Mouse (Mus musculus) urinary bladder, postnatal 4 days (tissue): ENCODE results near the gene Mea1.
A peak's percentile ranks its signal among the peaks of the same experiment; 100 is the strongest.

Experiments
- DNase-seq, 2 experiments: peaks; one replicate each; pipeline ENCODE4 v3.0.0; 2021 to 2022; ENCODE audit warnings: low spot score in 2 of 2

The Mea1 gene

DNA sequence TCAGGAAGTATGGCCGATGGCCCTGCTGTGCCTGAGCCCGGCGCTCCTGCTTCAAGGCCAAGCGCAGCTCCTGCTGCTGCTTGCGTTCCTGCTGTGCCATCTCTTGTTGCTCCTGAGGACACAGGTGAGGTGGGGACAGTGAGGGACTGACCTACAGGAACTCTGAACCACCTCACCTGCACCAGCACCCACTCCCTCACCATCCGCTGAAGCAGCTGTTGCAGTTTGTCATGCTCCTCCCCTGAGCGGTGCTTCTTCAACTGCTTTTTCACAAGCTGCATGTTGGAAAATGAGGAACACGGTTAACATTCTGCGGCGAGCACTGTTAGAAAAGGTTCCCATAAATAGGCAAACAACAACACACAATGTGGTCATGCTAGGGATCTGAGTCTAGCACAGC is 8.7 kb upstream of the Mea1 start:
- no peak for DNase-seq

DNA sequence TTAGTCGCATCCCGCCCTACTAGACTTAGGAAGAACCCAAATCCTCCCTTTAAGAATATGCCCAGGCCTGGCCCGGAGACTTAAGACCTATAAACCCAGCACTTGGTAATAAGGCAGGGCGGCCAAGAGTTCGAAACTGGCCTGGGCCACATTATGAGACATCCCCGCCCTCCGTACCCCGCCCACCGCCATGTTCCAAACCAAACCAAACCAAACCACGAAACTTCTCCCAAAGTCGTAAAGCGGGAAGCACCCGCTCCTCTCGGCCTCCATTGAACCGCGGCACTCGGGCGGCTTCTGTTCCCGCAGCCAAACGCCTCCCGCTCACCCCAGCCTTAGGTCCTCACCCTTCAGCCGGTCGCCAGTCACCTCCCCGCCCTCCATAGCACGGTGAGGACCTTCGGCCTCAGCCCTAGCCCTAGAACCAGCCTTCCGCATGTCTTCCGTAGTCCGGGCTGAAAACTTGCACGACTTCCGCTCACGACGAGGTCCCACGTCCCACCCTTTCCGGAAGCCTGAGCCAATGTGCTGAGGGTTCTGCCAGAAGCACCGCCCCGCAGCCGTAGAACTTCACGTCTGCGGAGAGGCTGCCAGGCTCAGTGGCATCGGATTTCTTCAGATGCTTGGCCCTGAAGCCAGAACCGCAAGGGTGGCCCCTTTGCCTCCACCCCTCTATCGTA is 4.6 kb upstream of the Mea1 start, which contains the start of gene Rrp36:
Gene Rrp36 (minus strand): TSS at position 503 of the 680 bp plus-strand sequence.
- peak; percentile 86 to 92 for DNase-seq

DNA sequence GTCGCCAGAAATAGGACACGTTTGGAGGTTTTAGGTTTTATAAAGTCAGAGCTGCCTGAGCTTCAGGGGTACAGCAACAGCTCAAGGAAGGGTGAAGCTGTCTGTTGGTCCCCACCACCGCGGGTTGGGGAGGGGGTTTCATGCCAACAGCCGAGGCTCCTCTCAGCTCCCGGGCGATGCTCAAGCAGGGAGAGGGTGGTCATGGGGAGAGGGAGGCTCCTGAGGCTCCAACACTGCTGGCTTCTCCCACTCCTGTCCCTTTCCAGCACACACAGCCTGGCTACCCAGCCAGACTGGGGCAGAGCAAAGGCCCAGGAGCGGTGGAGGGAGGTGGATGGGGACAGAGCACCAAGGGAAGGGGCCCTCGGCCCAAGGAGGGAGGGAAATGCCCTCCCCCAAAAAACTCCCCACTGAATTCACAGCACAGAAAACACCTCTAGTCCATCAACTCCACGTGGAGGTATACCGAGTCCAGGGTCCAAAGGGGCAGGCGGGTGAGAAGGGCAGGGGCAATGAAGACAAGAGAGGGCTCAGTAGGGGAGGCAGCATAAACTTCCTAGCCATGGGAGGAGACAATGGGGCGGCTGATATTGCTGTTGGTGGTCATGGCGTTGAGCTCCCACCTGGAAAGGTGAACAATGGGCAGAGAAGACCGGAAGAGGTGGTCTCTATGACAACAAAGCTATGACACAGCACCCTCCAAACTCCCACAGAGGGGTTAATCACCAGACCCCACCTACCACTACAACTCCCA is 3.9 kb upstream of the Mea1 start:
- no peak for DNase-seq

DNA sequence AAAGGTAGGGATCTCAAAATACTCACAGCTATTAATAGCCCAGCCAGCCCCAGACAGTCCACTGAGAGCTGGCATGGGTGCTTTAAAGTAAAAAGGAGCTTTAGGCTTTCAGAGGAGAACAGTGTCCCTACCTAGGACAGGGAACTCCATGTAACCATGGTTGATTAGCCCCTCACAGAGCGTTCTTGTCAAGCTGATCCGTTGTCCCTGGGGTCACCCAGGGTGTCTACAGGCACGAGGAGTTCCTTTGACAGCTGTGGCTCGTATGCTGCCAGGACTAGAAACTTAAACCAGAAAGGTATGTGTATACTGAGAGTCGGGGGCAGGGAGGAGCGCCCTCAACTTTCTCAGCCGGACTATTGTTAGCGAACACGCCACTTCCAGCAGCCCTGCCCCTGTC is 318 bp downstream of the Mea1 start:
- DNase-seq = no peak

DNA sequence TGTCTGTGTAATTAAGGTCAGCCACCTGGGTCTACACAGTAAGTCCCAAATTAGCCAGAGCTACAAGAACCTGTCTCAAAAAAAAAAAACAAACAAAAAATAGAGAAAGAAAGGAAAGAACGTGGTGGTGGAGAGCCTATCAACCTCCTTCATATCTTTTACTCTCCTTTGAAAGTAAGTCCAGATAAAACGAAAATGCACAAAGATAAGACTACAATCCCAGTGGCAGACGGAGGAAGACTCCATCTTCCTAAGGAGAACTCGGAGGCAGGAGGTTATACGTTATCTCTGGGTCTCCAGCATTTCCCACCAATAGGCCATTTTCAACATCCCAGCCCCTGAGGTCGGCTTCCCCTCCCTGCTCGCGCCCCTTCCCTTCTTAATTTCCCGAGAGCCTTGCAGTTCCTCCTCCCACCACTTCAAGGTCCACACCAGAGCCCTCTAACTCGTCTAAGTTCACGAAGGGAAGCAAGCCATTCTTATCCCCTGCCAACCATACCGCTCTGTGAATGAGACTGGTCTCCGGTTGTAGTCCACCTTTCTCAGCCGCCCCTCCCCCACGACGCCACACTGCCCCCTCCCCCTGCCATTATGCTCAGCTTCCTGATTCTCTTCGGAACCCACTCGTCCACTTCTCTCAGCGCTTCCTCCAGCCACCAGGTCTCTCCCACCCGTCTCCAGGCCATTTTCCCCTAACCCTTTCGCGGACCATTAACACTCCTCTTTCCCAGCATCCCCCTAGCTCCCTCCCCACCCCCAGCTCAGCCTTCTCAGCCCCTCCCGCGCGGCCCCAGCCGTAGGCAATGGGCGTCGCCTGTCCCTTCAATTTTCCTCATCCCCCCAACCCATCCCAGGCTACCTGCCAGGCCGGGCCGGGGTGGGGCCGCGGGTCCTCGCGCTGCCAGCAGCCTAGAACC is 1.5 kb downstream of the Mea1 start:
- DNase-seq = peak in 1 of 2 experiments; percentile 34

DNA sequence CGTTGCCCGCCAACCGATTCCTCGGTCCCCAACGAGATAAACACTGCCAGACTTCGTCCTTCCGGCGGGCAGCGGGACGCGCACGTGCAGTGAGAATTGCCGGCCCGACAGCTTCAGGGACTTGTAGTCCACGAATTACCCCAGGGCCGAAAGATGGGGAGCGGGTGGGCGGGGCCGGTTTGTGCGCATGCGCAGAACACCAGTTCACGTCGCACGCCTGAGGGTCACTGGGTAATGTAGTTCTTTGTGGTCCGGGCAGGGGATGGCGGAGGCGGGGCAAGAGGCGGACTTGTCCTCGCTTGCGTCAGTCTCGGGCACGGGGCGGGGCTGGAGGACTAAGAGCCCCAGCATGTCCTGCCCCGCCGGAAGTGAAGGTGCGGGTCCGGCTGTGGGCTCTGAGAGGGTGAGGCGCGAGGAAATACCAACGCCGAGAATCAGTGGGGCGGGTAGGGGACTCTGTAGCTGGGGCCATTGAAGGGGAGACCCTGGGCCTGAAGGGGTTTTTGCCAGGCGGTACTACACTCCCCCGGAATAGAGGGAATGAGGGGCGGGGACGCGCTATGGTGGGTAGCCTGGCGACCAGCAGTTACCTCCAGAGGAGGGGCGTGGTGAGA is 2.3 kb downstream of the Mea1 start, which contains the start of gene Klhdc3:
Gene Klhdc3 (minus strand): TSS at position 155 of the 614 bp plus-strand sequence.
- peak; percentile 98 for DNase-seq

DNA sequence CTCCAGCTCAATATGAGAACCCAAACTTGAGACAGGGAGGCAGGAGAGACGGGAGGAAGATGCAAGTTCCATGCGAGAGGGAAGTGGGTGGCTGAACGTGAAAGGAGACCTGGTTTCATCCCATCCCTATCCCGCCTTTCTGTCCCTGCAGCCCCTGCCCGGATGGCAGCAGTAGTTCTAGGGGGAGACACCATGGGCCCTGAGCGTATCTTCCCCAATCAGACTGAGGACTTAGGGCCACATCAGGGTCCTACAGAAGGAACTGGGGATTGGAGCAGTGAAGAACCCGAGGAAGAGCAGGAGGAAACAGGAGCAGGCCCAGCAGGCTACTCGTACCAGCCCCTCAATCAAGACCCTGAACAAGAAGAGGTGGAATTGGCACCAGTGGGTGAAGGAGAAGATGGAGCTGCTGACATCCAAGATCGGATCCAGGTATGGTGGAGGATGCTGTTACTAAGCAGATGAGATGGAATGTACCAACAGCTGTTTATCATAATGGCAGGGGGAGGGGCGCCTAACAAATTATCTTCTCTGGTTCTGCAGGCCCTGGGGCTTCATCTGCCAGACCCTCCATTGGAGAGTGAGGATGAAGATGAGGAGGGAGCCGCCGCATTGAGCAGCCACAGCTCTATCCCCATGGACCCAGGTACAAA is 3.0 kb downstream of the Mea1 start:
- no peak for DNase-seq

DNA sequence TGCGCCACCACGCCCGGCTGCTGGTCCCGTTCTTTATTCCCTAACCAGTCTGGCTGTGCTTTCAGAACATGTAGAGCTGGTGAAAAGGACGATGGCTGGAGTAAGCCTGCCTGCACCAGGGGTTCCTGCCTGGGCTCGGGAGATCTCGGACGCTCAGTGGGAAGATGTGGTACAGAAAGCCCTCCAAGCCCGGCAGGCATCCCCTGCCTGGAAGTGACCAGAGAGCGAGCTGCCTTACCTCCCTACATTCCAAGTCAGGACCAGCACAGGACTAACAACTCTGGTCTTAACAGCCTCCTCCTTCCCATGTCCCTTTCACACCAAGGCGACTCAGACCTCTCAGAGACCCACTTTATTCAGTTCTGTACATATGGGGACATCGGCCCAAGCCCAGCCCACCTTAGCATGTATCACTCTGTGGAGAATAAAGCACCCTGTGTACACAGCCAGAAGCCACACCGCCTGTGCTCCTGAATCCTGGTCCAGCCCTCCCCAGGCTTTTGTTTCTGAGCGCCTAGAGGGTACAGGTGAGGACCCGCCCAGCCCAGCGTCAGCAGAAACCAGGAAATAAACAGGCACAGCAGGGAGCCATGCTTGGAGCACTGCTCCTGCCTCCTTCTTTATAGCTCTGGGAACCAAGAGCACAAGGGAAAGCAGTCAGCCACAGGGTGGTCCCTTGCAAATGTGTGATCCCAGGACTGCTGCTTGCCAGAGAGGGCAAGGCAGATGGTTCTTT is 4.2 kb downstream of the Mea1 start:
- no peak for DNase-seq

DNA sequence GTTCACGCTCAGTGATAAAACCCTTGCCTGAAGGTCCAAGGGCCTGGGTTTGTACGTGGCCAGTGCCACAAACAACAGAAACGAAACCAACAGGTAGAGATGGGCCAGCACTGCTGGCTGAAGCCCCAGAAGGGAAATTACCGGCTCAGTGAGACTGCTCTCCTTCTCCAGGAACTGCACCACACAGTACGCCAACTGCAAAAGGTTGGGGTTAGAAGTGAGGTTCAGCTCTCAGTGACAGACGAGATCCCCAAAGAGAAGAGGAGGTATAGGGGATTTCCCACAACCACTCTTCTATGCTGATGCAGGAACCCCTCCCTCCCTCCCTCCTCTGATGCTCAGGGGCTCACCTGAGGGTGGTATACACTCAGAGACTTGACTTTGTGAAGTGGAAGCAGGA is 7.3 kb downstream of the Mea1 start:
- no peak for DNase-seq

DNA sequence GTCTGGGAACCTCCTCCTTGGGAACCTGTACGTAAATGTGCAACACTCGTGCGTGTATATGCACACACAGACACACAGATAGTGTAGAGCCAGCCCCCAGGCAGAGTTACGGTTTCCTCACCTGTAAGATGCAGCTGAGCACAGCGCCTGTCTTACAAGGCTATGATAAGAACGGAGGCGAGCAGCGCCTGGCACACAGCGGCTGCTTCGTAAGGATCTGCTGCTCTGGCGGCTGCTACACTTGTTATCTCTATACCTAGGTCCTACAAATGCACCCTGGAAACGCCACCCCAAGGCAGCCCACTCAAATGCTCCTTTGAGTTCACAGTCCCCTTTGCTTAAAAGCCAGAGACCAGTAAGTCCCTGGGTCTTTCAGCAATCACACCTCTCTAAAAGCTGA is 12.1 kb downstream of the Mea1 start:
- no peak for DNase-seq

DNA sequence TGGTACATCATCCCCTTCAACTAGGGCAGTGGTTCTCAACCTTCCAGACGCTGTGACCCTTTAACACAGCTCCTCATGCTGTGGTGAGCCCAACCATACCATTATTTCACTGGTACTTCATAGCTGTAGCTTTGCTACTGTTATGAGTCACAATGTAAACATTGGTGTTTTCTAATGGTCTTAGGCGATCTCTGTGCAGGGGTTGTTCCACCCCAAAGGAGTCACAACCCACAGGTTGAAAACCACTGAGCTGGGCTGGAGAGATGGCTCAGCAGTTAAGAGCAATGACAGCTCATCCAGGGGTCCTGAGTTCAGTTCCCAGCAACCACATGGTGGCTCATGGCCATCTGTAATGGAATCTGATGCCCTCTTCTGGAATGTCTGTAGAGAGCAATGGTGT is 12.8 kb downstream of the Mea1 start:
- no peak for DNase-seq

DNA sequence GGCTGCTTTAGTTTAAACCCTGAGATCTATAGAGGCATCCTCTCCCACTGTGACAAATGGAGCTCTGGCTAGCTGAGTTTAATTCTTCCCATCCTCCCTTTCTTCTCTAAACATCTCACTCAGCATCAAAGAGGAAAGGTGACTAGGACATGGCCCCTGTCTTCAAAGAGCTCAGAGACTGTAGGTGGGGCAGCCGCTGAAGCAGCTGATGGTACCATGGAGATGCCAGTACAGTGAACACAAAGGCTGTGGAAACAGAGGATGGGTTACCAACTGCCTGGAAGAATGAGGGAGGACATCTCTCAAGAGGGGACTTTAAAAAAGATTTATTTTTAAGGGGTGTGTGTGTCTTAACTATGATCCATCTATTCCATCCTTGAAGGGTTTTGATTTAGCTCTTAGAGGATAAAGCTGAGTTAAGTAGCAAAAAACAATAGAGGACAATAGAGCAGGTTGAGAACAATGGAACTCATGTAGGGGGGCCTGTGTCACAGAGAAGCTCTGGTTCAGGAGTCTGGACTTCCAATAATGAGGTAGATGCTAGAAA is 16.0 kb downstream of the Mea1 start:
- DNase-seq = no peak

DNA sequence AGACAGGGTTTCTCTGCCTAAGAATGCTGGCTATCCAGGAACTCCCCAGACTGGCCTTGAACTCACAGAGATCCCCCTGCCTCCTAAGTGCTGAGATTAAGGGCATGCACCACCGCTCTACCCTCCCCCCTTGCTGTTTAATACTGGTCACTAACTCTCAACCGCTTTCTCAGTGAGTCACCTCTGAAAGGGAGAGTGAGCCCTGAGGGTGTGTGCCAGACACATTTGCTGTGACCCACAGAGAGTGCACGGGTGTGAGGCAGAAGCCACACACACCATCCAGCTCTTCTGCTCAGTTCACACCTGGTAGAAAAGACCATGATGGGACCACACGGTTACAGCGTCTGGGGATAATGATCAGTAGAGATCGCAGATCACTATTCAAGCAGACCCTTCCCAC is 19.9 kb downstream of the Mea1 start:
- no peak for DNase-seq

DNA sequence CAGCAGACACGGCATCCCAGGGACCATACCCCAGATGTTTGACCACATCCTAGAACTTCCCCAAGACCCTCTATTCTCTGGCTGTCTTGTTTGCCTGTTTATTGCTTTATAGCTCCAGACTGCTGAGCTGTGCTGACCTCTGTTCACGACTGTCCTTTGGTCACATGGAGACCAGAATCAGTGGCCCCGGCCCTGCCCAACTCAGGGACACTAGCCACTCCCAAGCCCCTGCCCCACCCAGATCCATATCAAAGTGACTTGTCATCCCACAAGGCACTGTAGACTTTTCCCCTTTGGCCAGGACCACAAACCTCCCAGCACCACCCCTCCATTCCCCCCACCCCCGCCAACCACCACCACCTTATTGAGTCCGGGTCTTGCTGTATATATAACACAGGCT is 20.7 kb downstream of the Mea1 start:
- no peak for DNase-seq

DNA sequence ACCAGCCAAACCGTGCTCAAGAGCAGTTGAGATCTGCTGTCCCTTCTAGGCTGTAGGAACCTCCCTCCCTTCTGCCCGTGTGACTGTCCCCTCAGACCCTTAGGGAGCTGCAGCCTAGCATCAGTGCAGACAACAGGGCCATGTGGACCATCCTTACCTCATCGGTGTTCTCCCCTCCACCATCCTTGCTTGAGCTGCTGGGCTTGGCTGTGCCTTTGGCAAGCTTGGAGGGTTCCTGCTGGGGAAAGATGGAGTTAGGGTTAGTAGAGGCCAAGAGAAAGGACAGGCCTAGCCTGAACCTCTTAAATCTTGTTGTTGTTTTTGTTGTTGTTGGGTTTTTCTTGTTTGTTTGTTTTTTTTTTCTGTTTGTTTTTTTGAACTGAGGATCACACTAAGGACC is 21.3 kb downstream of the Mea1 start:
- DNase-seq = no peak

DNA sequence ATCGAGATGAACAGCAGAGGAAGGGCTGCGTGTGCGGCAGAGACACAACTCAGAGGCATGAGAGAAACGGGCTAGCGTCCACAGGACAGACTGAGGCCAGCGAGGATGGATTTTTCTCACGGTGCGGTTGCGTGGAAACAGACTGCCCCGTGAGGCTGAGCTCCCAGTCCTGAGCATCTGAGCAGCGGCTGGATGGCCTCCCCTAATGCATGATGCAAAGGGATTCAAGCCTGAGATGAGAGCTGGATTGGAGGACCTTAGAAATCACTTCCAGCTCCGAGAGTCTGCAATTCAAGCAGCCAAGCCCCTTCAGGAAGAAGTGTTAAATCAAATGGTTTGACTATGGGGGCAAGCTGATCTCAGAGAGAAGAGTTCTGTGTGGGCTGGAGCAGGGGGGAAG is 22.9 kb downstream of the Mea1 start:
- DNase-seq = no peak

DNA sequence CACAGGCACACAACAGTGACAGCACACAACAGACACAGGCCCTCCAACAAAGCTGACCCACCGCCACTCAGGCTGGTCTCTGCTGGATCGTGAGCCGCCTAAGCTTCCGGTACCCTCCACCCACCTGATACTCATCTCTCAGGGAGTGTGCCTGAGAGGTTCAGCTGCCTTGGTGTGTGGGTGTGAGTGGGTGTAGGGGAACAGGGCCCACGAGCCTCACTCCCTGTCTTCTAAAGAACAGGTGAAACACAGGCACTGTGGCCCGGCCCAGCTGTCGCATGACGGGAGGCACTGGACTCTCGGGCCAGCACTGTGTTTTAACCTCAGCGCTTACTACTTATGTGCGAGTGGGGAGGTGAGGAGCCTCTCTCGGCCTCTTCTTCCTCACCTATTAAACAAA is 23.5 kb downstream of the Mea1 start:
- no peak for DNase-seq

DNA sequence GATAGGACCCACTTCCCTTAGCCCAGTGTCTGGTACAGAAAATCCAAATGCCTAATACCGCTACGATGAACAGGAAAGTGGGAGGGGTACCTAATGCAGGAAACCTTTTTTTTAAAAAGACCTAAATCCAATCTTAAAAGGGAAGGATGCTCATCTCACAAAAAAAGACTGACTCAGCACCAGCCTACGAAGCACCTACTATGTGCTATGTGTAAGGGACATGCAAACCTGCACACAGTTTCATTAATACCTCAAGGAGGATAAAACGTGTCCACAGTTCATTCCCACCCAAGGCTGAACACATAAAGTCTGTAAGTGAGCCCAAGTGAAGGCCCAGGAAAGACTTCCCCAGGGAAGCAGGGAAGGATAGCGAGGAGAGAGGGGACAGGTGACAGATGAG is 23.9 kb downstream of the Mea1 start:
- no peak for DNase-seq

DNA sequence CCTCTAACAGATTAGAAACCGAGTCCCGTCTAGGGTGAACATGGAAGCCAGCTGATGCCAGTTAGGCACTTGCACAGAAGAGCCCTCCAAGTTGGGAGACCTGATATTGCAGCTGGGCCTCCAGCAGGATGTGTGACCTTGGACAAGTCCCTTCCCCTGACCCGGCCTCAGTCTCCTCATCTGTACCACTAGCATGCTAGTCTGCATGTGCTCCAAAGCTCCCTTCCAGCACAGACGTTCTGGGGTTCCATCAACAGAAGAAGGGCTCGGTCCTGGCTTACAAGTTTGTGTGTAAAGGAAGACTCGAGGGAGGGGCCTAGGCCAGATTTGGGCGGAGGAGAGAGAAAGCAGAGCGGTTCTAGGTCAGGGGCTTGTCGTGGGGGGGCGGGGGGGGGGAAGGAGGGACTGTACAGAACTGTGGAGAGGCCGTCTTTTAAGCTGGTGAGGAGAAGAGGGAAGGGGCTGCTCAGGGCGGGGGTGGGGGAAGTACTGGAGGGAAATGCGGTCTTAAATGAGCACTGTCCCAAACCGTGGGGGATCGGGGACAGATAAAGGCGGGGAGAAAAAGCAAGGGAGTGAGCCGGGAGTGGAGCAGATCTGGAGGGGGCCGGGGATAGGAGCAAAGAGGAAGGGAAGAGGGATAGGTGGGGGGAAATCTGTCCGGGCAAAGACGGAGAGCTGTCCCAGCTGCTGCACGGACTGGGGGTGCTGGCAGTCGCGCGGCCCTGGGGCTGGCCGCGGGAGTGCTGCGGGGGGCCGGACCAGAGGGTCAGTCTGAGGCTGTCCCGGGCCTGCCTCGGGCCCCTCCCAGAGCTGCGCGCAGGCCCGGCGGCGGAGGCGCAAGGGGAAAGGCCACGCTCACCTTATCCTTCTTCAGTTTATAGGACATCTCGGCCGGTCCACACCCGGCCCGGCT is 25.6 kb downstream of the Mea1 start:
- DNase-seq = no peak
